Mouse (Mus musculus) cerebellum, postnatal 25 days (tissue): ENCODE results near the gene Stat3.

Experiments
- DNase-seq, 2 experiments: peaks; one replicate each; pipeline ENCODE4 v3.0.0; 2021; ENCODE audit warnings: mixed read lengths in 2 of 2

Gene Stat3

GRCm38 (mm10) chr11:100920887-100921624, 18.3 kb downstream of the Stat3 start:
- no peak for DNase-seq

DNA sequence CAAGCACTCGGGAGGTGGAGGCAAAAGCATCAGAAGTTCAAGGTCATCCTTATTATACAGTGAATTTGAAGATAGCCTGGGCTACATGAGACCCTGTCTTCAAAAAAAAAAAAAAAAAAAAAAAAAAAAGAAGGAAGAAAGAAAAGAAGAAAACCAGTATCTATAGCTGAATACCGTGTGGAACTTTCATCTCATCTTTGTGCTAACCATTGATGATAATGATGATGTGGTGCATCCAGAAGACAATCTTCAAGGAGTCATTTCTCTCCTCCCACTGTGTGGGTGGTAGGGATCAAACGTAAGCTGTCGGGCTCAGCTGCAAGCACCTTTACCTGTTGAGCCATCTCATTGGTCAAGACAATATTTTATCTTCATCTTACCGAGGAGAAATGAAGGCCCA, 21.3 kb downstream of the Stat3 start:
- no peak for DNase-seq

- no peak for DNase-seq
Measured at GRCm38 (mm10) chr11:100916432-100916971, 22.8 kb downstream of the Stat3 start.

- DNase-seq: no peak
Measured at GRCm38 (mm10) chr11:100915063-100915462, 24.3 kb downstream of the Stat3 start.

- DNase-seq: no peak
Measured at GRCm38 (mm10) chr11:100914415-100914814, 24.9 kb downstream of the Stat3 start.

GRCm38 (mm10) chr11:100912401-100913155, 26.8 kb downstream of the Stat3 start:
- no peak for DNase-seq

GRCm38 (mm10) chr11:100908567-100908966, 30.8 kb downstream of the Stat3 start:
- DNase-seq: no peak

GRCm38 (mm10) chr11:100908112-100908511, 31.2 kb downstream of the Stat3 start:
- no peak for DNase-seq

- no peak for DNase-seq
Measured at GRCm38 (mm10) chr11:100906885-100907284, 32.5 kb downstream of the Stat3 start.

DNA sequence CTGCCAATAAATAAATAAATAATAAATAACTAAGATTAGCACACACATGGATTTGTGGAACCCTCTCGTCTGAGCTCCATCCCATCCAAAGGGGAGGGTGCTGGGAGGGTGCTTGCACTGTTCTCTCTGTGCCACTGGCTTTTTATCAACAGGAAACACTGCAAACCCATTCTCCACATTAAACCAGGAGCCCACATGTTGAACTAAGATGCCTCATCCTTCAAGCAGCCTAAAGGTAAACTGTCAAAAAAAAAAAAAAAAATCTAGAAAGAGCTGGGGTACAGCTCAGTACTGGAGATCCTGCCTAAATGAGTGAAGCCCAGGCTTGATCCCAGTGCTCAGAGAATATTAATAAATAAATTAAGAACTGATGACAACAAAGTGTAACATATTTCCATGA, 33.4 kb downstream of the Stat3 start:
- no peak for DNase-seq

GRCm38 (mm10) chr11:100904580-100905351, 34.6 kb downstream of the Stat3 start:
- no peak for DNase-seq

DNA sequence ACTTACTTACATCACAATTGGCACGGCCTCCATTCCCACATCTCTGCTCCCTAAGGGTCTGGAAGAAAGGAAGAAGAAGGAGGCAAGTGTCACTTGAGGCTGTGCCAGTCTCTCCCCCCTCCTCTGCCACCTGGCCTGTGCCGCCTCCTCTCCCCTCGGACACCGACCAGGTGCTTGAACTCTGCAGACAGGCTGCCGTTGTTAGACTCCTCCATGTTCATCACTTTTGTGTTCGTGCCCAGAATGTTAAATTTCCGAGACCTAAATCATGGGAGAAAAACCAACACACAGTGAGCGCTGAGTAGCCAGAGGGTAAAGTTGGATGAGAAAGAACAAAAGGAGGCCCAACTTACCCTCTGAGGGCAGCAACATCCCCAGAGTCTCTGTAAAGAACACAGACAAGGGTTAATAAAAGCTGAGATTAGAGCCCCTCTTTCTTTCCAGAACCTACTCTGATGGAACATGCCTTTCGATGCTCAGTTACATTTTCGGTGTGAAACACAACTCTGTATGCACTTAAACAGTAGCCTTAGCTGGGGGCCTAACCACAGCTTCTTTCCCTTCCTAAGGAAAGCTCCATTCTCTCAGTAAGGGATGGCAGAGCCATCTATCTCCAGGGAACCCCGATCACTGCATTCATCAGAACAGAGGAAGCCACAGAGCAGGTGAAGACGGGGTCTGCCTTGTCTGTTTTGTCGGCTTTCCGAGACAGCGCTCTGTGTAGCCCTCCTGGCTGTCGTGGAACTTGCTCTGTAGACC, 40.7 kb downstream of the Stat3 start:
- no peak for DNase-seq

GRCm38 (mm10) chr11:100897294-100898231, 41.8 kb downstream of the Stat3 start:
- peak; percentile 69 to 80 for DNase-seq

- DNase-seq: peak; percentile 68 to 80
Measured at GRCm38 (mm10) chr11:100896078-100896477, 43.3 kb downstream of the Stat3 start.

GRCm38 (mm10) chr11:100894146-100894918, 45.0 kb downstream of the Stat3 start:
- no peak for DNase-seq

- DNase-seq: peak; percentile 89 to 93
Measured at GRCm38 (mm10) chr11:100893482-100893881, 45.9 kb downstream of the Stat3 start.

GRCm38 (mm10) chr11:100892435-100892834, 46.9 kb downstream of the Stat3 start:
- DNase-seq: no peak

DNA sequence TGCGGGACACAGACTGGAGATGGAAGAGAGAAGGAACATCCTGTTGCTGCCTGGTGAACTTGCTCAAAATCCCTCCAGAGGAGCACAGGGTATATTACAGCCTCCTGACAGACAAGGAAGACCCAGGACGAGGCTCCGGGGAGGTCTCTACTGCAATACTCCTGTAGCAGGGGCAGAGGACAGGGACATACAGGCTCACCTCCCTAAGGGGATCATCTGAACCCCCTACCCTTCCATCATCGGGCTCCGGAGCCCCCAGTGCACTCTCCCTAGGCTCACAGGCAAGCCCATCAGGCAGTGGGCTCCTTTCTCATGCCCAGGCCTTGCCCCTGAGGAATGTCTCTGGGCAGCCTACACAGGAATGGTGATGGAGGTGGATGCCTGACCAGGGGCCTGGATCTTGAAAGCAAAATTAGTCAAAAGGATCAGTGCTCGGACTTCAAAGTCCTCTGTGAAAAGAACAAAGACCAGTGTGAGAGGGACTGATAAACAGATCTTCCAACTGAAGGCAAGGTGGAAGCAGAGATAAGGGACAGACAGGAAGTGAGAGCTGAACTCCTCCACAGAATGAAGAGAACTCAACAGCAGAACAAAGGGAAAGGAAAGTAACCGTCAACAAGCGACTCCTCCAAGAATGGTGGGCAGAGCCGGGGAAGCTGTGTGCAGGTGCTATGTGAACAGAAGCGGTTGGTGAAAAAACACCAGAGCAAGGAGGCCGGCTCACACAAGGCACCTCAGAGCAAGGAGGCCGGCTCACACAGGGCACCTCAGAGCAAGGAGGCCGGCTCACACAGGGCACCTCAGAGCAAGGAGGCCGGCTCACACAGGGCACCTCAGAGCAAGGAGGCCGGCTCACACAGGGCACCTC, 47.9 kb downstream of the Stat3 start:
- no peak for DNase-seq

DNA sequence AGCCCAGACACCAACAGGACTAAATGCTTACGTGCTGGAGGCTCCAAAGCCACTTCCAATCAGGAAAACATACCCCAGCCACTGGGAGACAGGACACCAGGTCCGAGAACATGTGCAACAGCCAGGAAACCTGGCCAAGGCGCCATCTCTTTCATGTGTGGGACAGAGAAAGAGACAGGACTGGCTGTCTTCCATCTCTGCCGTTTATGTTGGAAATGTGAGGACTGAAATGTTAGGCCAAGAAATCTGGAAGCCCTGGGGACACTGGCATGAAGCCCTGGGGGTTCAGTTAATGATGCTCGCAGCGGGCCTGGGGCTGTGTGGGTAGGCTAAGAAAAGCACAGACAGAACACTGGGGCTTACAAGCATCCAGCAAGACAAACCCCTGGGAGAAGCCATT, 48.9 kb downstream of the Stat3 start:
- DNase-seq: peak; percentile 44 to 60
